Mouse (Mus musculus): ENCODE data around the gene Bgn. TPM values are rescaled to one million over a fixed set of nuclear protein-coding genes. Genes with fewer than 3 reads are reported as not detected.

Gene Bgn
- polyA plus RNA-seq, 1 experiment from 2014 or later: 17.0 TPM

DNA sequence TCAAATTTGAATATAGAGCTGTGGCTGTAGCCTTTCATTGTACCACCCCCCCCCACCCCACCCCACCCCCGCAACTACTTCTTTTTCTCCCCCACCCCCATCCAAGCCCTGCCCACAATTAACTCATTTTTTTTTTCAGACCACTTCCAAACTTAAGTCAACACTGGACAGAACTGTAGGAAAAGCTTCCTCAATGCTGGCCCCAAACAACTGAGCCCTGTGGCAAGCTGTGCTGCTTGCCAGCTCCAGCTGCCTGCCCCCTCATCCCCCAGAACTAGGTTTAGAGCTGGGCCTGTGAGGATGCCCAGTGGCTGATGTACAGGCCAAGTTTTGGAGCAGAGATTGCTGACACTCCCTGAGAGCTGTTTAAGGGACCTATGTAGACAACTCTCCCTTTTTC lies 14.7 kb upstream of the Bgn start:
- Histone ChIP-seq H3K27me3 (ENCODE audit: control insufficient read depth, insufficient read depth, low read depth, low read length) (no peaks in the 10 kb centered on the region), H3K9ac (ENCODE audit: low read depth, low read length) (no peak overlapping the region), H3K27ac (ENCODE audit: low read length) (no peak overlapping the region), H3K9me3 (replicated peaks; ENCODE audit: control insufficient read depth, low read length) (no peaks in the 10 kb centered on the region), H3K4me3 (ENCODE audit: low read depth, low read length) (no peak overlapping the region), H3K4me2 (ENCODE audit: low read depth, low read length) (no peak overlapping the region), H3K4me1 (ENCODE audit: control insufficient read depth, low read depth, low read length) (no peaks in the 10 kb centered on the region), H3K36me3 (ENCODE audit: control insufficient read depth, insufficient read depth) (no peaks in the 10 kb centered on the region)
- no peak for ATAC-seq (ENCODE audit: low read depth)
- WGBS (ENCODE audit: insufficient replicate concordance): 55% methylated on average over 1 of the region's 1 CpGs

DNA sequence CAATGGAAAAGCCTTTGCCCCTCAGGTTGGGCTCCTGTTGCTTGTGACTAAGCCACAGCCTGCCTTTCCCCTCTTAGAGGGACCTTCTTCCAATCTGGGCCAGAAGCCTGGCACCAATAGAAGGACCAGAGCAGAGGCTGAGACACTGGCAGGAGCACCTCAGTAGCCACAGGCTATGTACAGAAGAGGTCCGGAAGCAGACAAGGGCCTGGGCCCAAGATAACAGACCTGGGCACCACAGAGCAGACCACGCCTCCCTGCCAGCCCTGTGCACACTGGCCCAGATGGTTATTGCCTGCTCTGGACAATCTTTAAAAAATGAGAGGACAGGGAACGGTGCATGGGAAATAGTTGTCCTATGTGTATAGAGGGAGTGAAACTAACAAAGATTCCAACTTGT lies 11.6 kb upstream of the Bgn start:
- 38% methylated on average over 3 of the region's 3 CpGs for WGBS (ENCODE audit: insufficient replicate concordance)
- no peak overlapping the region for H3K4me2 ChIP-seq (ENCODE audit: low read depth, low read length)
- no peaks in the 10 kb centered on the region for H3K36me3 ChIP-seq (ENCODE audit: control insufficient read depth, insufficient read depth)
- H3K4me3 ChIP-seq (ENCODE audit: low read depth, low read length): no peak overlapping the region
- no peak overlapping the region for H3K9ac ChIP-seq (ENCODE audit: low read depth, low read length)
- H3K9me3 ChIP-seq (replicated peaks; ENCODE audit: control insufficient read depth, low read length): no peaks in the 10 kb centered on the region
- no peaks in the 10 kb centered on the region for H3K27me3 ChIP-seq (ENCODE audit: control insufficient read depth, insufficient read depth, low read depth, low read length)
- no peak for ATAC-seq (ENCODE audit: low read depth)
- no peak overlapping the region for H3K27ac ChIP-seq (ENCODE audit: low read length)
- H3K4me1 ChIP-seq (ENCODE audit: control insufficient read depth, low read depth, low read length): peaks cover 2% of the 10 kb centered on the region; the same call in 1 of the 2 replicates

DNA sequence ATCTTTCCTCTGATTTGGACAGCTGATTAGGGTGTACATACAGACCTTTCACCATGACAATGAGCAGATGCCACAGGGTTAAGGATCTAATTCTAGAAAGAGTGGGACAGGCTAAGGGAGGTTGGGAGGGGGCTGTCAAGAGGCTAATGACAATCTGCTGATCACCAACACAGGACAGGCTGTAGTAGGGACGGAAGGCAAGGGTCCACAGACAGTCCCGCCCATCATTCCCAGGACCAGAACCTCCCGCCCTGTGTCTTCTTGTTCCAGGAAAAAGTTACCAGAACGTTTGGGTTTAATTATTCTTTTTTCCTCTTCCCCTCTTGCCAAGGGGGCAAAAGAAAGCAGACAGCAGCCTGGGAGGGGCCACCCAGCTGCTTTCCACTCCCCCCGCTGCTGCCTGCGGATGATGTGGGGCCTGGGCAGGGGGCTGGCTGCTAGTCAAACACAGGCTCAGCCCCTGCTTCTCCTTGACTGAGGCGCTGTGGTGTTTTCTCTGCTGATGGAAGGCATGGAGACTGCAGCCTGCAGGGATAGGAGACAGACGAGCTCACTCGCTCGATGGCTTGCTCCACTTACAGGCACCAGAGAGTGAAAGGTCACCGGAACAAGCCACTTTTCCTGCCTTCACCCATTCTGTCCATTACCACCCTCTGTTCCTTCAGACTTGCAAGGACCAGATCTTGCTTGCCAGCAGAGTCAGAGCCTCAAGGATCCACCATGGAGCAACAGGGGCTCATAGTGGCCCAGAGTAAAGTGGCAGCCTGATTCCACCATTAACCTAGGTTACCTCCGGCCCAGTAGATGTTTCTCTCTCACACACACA lies 8.8 kb upstream of the Bgn start:
- no peak overlapping the region for H3K4me3 ChIP-seq (ENCODE audit: low read depth, low read length)
- 62% methylated on average over 12 of the region's 12 CpGs for WGBS (ENCODE audit: insufficient replicate concordance)
- no peak for ATAC-seq (ENCODE audit: low read depth)
- H3K36me3 ChIP-seq (ENCODE audit: control insufficient read depth, insufficient read depth): no peaks in the 10 kb centered on the region
- H3K9me3 ChIP-seq (replicated peaks; ENCODE audit: control insufficient read depth, low read length): no peaks in the 10 kb centered on the region
- no peaks in the 10 kb centered on the region for H3K27me3 ChIP-seq (ENCODE audit: control insufficient read depth, insufficient read depth, low read depth, low read length)
- H3K9ac ChIP-seq (ENCODE audit: low read depth, low read length): no peak overlapping the region
- H3K4me2 ChIP-seq (ENCODE audit: low read depth, low read length): no peak overlapping the region
- H3K27ac ChIP-seq (ENCODE audit: low read length): no peak overlapping the region
- H3K4me1 ChIP-seq (ENCODE audit: control insufficient read depth, low read depth, low read length): peaks cover 2% of the 10 kb centered on the region; the same call in 1 of the 2 replicates

DNA sequence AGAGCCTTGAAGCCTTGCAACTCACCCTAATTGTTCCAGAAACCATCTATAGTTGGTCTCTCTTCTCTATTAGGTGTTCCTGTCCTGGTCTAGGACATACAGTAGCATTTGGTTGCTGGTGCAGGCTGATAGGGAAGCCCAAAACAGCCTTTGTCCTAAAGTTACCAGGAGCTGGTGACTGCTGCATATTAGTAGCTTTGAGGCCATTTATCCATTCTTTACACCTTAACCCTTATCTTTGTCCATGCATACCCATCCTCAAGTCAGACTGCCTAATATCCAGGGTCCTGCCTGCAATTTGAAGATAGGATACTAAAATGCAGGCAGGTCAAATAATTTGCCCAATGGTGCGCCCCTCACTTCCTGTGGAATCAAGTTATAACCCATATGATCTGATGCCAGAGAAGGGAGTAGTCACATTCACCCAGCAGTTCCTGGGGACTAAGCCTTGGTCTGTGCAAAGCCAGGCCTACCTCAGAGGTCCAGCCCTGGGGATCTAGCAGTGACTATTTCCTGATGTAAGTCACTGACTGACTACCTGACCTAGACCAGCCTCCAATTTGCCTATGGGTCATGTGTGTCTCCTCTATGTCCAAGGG lies 7.6 kb upstream of the Bgn start:
- Histone ChIP-seq H3K9ac (ENCODE audit: low read depth, low read length) (no peak overlapping the region), H3K27me3 (ENCODE audit: control insufficient read depth, insufficient read depth, low read depth, low read length) (no peaks in the 10 kb centered on the region), H3K9me3 (replicated peaks; ENCODE audit: control insufficient read depth, low read length) (no peaks in the 10 kb centered on the region), H3K27ac (ENCODE audit: low read length) (peak overlapping the region; percentile 59; the same call in 1 of the 2 replicates), H3K4me3 (ENCODE audit: low read depth, low read length) (no peak overlapping the region), H3K36me3 (ENCODE audit: control insufficient read depth, insufficient read depth) (no peaks in the 10 kb centered on the region), H3K4me1 (ENCODE audit: control insufficient read depth, low read depth, low read length) (peaks cover 2% of the 10 kb centered on the region; the same call in 1 of the 2 replicates), H3K4me2 (ENCODE audit: low read depth, low read length) (no peak overlapping the region)
- WGBS (ENCODE audit: insufficient replicate concordance): 54% methylated on average over 1 of the region's 1 CpGs
- peak; percentile 20; the same call in 1 of the 2 replicates for ATAC-seq (ENCODE audit: low read depth)

DNA sequence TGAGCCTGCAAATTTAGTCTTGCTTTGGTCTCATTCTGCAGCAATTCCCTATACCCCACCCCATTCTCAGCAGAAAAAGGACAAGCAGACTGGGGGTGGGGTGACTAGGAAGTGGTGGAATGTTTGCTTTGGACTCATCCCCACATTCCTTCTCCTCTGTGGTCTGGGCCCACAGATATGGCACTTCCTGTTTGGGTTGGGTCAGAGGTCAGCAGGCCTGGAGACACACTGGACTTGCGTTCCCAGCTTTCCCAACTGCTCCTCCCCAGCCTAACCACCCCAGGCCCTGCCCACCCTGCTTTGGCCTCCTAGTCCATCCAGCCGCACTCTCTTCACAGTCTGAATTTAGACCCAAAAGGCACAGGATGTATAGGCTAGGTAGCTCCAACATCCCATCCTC lies 6.8 kb upstream of the Bgn start:
- Histone ChIP-seq H3K4me2 (ENCODE audit: low read depth, low read length) (no peak overlapping the region), H3K4me1 (ENCODE audit: control insufficient read depth, low read depth, low read length) (peaks cover 2% of the 10 kb centered on the region; the same call in 1 of the 2 replicates), H3K36me3 (ENCODE audit: control insufficient read depth, insufficient read depth) (no peaks in the 10 kb centered on the region), H3K9me3 (replicated peaks; ENCODE audit: control insufficient read depth, low read length) (no peaks in the 10 kb centered on the region), H3K27ac (ENCODE audit: low read length) (peak overlapping the region; percentile 57; the same call in 1 of the 2 replicates), H3K27me3 (ENCODE audit: control insufficient read depth, insufficient read depth, low read depth, low read length) (no peaks in the 10 kb centered on the region), H3K4me3 (ENCODE audit: low read depth, low read length) (no peak overlapping the region), H3K9ac (ENCODE audit: low read depth, low read length) (no peak overlapping the region)
- ATAC-seq (ENCODE audit: low read depth): peak; percentile 87
- WGBS (ENCODE audit: insufficient replicate concordance): 43% methylated on average over 2 of the region's 2 CpGs

DNA sequence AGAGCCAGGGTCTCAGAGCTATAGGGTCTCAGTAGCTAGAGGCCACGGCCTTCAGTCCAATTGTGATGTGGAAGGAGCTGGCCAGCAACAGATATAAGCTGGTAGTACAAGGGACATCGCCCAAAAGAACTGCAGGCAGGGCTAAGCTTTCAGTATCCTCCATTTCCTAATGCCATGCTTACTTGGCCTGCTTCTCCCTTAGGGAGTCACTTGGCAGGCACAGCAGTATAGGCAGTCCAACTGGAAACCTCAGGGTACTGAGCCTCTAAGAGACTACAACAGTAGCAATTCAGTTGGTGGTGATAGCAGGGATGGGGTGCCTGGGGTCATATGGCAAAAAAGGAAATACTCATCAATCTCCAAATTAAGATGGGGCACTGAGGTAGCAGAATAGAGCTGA lies 5.9 kb upstream of the Bgn start:
- Histone ChIP-seq H3K4me2 (ENCODE audit: low read depth, low read length) (no peak overlapping the region), H3K36me3 (ENCODE audit: control insufficient read depth, insufficient read depth) (no peaks in the 10 kb centered on the region), H3K27me3 (ENCODE audit: control insufficient read depth, insufficient read depth, low read depth, low read length) (no peaks in the 10 kb centered on the region), H3K9ac (ENCODE audit: low read depth, low read length) (no peak overlapping the region), H3K9me3 (replicated peaks; ENCODE audit: control insufficient read depth, low read length) (no peaks in the 10 kb centered on the region), H3K4me1 (ENCODE audit: control insufficient read depth, low read depth, low read length) (peaks cover 2% of the 10 kb centered on the region; the same call in 1 of the 2 replicates), H3K27ac (ENCODE audit: low read length) (no peak overlapping the region), H3K4me3 (ENCODE audit: low read depth, low read length) (no peak overlapping the region)
- 54% methylated on average over 2 of the region's 2 CpGs for WGBS (ENCODE audit: insufficient replicate concordance)
- ATAC-seq (ENCODE audit: low read depth): no peak

DNA sequence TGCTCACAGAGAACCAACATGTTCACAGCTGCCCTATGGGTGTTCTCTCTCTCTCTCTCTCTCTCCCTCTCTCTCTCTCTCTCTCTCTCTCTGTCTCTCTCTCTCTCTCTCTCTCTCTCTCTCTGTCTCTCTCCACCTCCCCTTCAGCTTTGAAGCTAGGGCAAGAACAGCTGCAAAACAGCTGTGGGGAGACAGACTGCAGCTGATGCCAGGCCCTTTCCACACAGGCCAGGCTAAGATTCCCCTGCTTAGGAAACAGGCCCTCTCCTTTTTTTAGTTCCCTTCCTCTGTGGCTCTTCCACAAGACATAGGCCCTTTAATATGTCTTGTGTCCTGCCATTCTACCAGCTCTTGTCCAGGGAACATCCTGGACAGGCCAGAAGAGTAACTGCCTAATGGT lies 3.7 kb upstream of the Bgn start:
- Histone ChIP-seq H3K4me3 (ENCODE audit: low read depth, low read length) (no peak overlapping the region), H3K27me3 (ENCODE audit: control insufficient read depth, insufficient read depth, low read depth, low read length) (peaks cover 5% of the 10 kb centered on the region; the same call in 1 of the 2 replicates), H3K36me3 (ENCODE audit: control insufficient read depth, insufficient read depth) (no peaks in the 10 kb centered on the region), H3K27ac (ENCODE audit: low read length) (no peak overlapping the region), H3K4me2 (ENCODE audit: low read depth, low read length) (no peak overlapping the region), H3K9ac (ENCODE audit: low read depth, low read length) (no peak overlapping the region), H3K4me1 (ENCODE audit: control insufficient read depth, low read depth, low read length) (peaks cover 2% of the 10 kb centered on the region; the same call in 1 of the 2 replicates), H3K9me3 (replicated peaks; ENCODE audit: control insufficient read depth, low read length) (no peaks in the 10 kb centered on the region)
- no peak for ATAC-seq (ENCODE audit: low read depth)

DNA sequence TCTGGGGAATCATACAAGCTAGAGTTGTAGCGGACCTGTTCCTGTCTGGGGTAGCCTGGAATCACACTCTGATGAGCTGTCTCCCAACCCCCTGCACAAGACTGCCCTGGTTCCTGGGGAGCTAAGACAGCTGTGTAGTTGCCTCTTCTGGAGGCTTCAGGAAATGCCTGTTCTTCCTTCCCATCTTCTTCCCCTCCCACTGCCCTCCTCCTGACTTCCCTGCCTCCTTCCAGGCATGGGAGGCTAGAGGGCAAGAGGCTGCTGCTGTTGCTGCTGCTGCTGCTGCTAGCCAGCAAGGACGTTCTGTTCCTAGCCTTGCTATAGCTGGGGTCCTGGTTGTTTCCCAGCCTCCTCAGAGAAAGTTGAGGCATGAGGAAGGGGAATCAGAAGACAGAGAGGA lies 3.1 kb upstream of the Bgn start:
- WGBS (ENCODE audit: insufficient replicate concordance): 33% methylated on average over 2 of the region's 2 CpGs
- Histone ChIP-seq H3K27ac (ENCODE audit: low read length) (no peak overlapping the region), H3K4me1 (ENCODE audit: control insufficient read depth, low read depth, low read length) (peaks cover 2% of the 10 kb centered on the region; the same call in 1 of the 2 replicates), H3K4me3 (ENCODE audit: low read depth, low read length) (no peak overlapping the region), H3K9me3 (replicated peaks; ENCODE audit: control insufficient read depth, low read length) (no peaks in the 10 kb centered on the region), H3K27me3 (ENCODE audit: control insufficient read depth, insufficient read depth, low read depth, low read length) (peaks cover 5% of the 10 kb centered on the region; the same call in 1 of the 2 replicates), H3K36me3 (ENCODE audit: control insufficient read depth, insufficient read depth) (no peaks in the 10 kb centered on the region), H3K9ac (ENCODE audit: low read depth, low read length) (no peak overlapping the region), H3K4me2 (ENCODE audit: low read depth, low read length) (no peak overlapping the region)
- no peak for ATAC-seq (ENCODE audit: low read depth)
